Mouse (Mus musculus): Measurements from ENCODE around the gene Fbxl13.
A peak's percentile ranks its signal among the peaks of the same experiment; 100 is the strongest.

Gene Fbxl13

GRCm38 (mm10) chr5:21572764-21573416, 72.5 kb downstream of the Fbxl13 start:
- no peak for DNase-seq

GRCm38 (mm10) chr5:21567784-21568183, 77.7 kb downstream of the Fbxl13 start:
- no peak for DNase-seq

DNA sequence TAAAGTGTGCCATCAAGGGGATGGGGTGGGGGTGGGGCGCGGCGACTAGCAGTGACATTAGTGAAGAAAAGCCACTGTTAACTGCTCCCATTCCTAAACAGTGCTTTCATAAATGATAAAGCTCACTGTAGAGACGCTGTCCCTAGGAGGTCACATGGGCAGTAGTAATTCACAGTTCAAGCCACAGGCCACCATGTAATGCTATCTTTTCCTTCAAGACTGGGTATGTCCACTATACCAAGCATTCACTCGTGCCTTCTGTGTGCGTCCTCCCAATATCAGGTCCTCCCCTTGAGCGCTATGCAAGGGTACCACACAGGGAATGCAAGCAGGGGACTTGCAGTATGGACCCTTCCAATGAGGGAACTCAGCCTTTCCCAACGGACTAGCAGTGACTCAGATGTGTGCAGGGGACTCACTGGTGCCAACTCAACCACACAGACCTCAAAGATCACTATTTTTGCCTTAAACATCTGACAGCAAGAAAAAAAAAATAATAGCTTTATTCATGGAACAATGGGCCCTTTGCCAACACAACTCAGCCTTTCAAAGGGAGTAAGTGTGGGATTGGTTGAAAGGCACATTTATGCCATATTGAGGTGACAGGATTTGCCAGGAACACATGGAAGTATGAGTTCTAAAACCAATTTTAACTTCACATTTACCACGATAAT, 79.9 kb downstream of the Fbxl13 start:
- no peak for DNase-seq

DNA sequence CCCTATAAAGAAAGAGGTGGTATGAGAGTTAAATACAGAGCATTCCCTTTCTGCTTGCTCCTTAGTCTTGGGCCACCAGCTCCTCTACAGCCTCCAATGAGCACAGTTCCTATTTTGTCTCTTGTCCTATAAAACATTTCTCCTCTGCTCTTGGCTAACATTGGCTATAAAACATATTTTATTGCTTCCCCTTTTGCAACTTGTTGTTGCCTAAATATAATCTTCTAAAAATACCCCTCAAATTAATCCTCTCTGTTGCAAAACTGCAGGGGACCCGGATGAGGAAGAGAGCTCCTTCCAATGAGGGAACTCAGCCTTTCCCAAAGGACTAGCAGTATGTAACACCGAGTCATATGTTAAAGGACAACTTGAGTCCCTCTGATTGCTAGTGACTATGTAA, 81.5 kb downstream of the Fbxl13 start:
- DNase-seq: no peak

GRCm38 (mm10) chr5:21556502-21556901, 88.9 kb downstream of the Fbxl13 start:
- DNase-seq: no peak

DNA sequence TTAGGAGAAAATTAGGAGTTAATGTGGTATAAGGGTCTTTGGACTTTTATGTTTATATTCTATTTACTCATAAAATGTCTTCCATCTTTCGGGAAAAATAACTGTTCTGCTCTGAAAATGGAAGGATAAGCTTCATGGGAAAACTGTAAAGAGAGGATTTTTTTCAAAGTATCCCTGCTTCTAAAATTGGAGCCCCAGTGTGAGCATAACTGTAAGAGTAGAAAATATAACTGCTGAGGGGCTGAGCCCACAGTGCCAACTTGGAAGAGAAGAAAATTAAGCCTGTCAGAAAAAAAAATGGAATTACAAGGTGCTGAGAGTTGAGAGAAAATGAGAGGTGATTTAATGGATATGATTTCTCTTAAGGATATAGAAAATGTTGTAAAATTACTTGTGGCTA, 90.7 kb downstream of the Fbxl13 start:
- DNase-seq: no peak

DNA sequence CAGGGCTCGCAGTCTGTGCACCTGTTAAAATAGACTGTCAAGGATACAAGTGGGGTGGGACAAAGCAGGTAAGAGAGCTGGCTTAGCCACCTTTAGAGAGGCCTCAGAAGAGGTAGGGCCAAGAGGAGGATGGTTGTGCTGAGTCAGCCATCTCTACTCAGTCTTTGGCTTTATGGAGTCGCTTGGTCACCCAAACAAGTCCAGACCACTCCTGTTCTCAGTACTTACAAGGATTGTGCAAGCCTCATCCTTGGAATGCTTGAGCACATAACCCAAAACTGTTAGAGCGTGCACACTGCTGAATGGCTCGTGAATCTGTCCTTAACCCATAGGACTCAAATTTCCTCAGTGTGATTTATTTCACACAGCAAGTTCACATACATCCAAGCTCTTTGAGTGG, 91.7 kb downstream of the Fbxl13 start:
- DNase-seq: no peak

DNA sequence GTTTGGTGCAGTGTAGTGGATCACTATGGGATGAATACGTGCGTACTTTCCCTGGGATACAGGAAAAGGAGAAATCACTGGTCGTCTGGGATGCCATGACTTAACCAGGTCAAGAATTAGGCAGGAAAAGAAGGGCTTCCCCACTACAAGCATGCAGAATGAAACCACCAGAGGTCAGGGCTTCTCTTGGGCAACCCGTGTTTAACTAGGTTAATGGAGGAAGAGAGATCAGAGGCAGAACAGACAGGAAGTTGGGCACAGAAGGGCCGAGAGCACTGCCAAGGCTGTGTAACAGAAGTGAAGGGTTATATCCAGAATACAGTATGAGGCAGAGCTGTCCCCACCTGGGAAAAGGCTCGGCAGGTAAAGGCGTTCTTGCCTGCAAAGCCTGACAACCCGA, 98.4 kb downstream of the Fbxl13 start:
- no peak for DNase-seq

DNA sequence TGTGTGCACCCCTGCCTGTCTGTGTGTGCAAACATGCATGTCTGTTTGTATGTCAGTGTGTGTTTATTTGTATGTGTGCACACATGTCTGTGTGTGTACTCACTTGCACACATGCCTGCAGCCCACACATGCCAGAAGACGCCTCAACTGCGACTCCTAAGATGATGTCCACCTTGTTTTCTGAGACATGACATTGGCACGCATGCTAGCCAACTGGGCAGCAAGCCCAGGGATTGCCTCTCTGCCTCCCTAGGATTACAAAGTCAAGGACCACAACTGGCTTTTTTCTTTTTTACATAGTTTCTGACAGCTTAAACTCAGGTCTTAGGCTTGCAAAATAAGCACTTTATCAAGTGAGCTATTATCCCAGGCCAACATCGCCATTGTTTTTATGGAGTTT, 99.6 kb downstream of the Fbxl13 start:
- DNase-seq: no peak

DNA sequence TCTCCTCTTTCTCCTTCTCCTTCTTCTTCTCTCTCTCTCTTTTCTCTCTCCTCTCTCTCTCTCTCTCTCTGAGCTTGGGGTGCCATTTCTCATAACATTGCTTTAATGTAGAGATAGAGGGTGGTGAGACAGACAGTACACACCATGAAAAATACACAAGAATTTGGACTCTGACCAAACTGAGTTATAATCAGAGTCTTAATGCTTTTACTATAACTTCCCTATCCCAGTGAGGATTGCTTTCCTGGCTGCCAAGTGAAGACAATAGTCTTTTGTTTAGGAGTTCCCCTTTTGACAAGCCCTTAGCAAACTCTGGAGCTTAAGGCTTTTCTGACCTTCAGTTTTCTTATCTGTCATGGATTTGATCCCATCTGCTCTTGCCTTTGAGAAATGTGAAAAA, 100.2 kb downstream of the Fbxl13 start:
- no peak for DNase-seq

GRCm38 (mm10) chr5:21544821-21545220, 100.6 kb downstream of the Fbxl13 start:
- DNase-seq: no peak

- no peak for DNase-seq
These were observed 101.8 kb downstream of the Fbxl13 start, which contains the start of gene Lrrc17 for GRCm38 (mm10) chr5:21543409-21544201. Gene Lrrc17, plus strand, starts transcription at chr5:21543559.

DNA sequence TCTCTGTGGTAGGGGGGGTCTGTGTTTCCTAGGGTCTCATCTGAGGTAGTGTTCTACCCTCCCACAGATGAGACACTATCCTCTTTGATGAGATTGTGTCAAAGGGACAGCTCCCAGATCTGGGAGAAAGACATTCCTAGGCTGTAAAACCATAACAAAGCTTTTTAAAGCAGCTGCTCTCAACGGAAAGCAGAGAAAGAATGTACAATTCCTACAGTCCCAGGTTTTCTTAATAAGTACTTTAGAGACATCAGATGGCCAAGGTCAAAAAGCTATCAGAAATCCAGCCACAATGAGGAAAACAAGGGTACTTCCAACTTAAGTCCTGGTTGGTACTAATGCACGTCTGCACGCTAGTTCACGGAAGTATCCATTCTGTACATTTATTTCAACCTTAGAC, 103.2 kb downstream of the Fbxl13 start:
- no peak for DNase-seq

- no peak for DNase-seq
These were observed 112.5 kb downstream of the Fbxl13 start for GRCm38 (mm10) chr5:21532921-21533320.

- no peak for DNase-seq
These were observed 113.3 kb downstream of the Fbxl13 start for GRCm38 (mm10) chr5:21532126-21532525.

DNA sequence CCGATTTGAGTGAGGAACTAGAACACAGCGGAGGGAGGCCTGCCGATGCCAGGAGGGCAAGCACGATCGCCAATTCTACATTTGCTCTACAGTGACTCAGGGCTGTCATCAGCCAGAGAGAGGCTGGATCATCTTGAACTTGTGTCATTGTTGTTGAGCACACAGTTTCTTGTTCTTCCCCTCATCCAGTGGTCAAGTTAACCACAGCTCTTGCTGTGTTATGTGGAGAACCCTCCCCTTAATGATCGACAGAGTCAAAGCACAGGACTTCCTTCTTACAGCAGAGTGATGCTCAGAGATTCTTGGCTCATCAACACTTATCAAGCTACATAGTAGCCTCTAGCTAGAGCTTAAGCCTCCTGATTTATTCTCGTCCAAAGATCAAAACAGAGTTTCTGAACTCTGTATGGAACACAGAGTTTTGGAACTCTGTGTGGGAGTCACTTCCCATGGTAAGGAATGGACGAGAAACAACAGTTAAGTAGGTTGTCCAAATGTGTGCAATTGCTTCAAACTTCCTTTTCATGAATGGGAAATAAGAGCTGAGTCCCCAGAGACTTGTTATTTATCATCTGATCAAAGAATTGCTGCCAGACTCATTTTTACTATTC, 116.2 kb downstream of the Fbxl13 start:
- DNase-seq: no peak

DNA sequence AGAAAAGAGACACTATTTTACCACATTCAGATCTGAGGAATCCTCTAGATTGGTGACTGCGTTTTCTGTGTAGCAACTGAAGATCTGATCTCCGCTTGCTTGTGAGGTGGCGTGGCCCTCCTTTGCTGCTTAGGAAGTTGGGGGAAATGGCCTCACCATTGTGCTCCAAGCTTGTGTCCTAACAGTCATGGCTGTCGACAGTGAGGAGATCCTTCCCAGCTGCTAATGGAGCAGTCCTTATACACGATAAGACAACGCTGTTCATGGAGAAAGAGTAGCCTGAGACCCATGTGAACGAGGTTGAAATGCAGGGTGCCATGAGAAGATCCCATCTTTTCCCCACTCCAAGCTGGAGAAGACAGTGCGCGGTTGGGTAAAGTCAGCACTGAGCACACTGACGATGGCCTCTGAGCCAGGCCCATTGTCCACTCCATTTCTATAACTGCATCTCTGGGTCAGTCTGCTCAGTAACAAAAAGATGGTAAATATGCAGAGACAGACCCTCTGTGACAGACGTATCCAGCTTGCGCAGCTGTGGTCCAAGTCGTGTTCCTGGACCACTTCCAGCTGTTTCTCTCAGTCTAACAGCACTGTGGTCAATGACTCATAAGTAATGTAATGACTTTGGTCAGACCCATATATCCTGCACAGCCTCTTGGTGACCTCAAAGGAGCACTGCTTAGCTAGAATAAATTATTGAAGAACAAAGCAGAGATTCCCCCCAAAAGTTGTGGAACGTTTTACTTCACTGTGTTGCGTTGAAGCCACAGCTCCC, 117.2 kb downstream of the Fbxl13 start:
- no peak for DNase-seq

DNA sequence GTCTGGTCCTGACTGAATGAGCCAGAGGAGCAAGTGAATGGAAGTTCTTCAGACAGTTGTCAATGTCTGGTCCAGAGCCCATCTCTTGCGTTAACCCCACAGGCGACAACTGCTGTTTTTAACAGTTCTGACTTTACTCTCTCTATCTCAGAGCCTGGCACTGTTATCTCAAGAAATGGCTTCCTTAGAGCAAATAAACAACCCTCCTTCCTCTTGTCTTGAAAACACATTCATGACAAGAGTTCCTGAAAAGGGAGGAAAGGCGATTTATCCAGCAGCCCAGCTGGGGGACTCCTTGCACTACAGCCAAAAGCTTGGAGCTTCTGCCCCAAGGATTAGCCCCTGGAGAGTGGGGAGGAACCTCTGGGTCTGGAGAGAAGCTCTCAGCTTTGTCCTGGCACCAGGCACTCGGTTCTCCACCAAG, 117.9 kb downstream of the Fbxl13 start:
- DNase-seq: no peak

GRCm38 (mm10) chr5:21526835-21527485, 118.5 kb downstream of the Fbxl13 start:
- DNase-seq: no peak

DNA sequence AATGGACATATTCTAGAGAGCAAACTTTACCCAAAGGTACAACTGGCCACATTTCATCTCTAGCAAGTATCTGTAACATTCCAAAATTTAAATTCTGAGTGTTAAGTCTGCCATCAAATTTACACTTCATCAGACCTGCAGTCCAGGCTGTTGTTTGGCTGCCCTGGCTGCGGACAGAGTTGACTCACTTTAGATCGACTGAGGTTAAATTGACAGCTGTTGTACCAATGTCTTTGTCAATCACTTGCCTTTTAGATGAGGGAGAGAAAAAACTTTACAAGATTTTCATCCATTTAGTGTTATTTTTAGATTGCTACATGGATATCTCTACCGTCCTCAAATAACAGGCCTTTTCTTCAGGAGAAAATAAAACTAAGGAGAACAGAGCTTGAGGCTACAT, 126.3 kb downstream of the Fbxl13 start:
- no peak for DNase-seq

- no peak for DNase-seq
These were observed 127.2 kb downstream of the Fbxl13 start for GRCm38 (mm10) chr5:21518207-21518606.

GRCm38 (mm10) chr5:21517562-21517961, 127.9 kb downstream of the Fbxl13 start:
- DNase-seq: peak in 1 of 2 experiments; percentile 21
